Mouse (Mus musculus): ENCODE data around the gene Mical1. TPM values are rescaled to one million over a fixed set of nuclear protein-coding genes. Genes with fewer than 3 reads are reported as not detected.

The Mical1 gene
- polyA plus RNA-seq (2015; fragmentation: Nextera tagmentation; extraction: Ambion mirVana) = 14.9 and 16.0 TPM in 2 replicates

GRCm38 (mm10) chr10:41476171-41477017 lies at the start of gene Mical1:
TSS of gene Mical1 (plus strand) at chr10:41476314.

GRCm38 (mm10) chr10:41450137-41450670 lies 25.9 kb upstream of the Mical1 start, which contains the start of gene Zbtb24:
TSS of gene Zbtb24 (plus strand) at chr10:41450383.

GRCm38 (mm10) chr10:41489708-41490517 lies 13.8 kb downstream of the Mical1 start, which contains the start of the genes Smpd2 and Ppil6:
TSS of gene Smpd2 (minus strand) at chr10:41490369.
TSS of gene Ppil6 (plus strand) at chr10:41490439.

GRCm38 (mm10) chr10:41518981-41519618 lies 43.0 kb downstream of the Mical1 start, which contains the start of gene Cd164:
TSS of gene Cd164 (plus strand) at chr10:41519414.

Other genes with a start within 250 kb of the Mical1 start
- gene Fig4, start 173.1 kb upstream of the Mical1 start, polyA plus RNA-seq (2015; fragmentation: Nextera tagmentation; extraction: Ambion mirVana) = 8.2 and 8.7 TPM in 2 replicates
- gene Ak9, start 172.3 kb upstream of the Mical1 start, polyA plus RNA-seq (2015; fragmentation: Nextera tagmentation; extraction: Ambion mirVana) = not detected in 2 replicates
- gene Zbtb24, start 25.9 kb upstream of the Mical1 start, polyA plus RNA-seq (2015; fragmentation: Nextera tagmentation; extraction: Ambion mirVana) = 6.6 and 7.2 TPM in 2 replicates
- gene Smpd2, start 14.1 kb downstream of the Mical1 start, polyA plus RNA-seq (2015; fragmentation: Nextera tagmentation; extraction: Ambion mirVana) = 25.6 and 27.6 TPM in 2 replicates
- 0.37 and 0.63 TPM in 2 replicates for gene Ppil6, start 14.1 kb downstream of the Mical1 start, polyA plus RNA-seq (2015; fragmentation: Nextera tagmentation; extraction: Ambion mirVana)
- gene Cd164, start 43.1 kb downstream of the Mical1 start, polyA plus RNA-seq (2015; fragmentation: Nextera tagmentation; extraction: Ambion mirVana) = 170 and 184 TPM in 2 replicates
- 3.4 and 4.9 TPM in 2 replicates for gene Ccdc162, start 240.3 kb downstream of the Mical1 start, polyA plus RNA-seq (2015; fragmentation: Nextera tagmentation; extraction: Ambion mirVana)

Data from skeletal muscle tissue, postnatal 0 days (tissue).